Mouse (Mus musculus): ENCODE measurements around the gene Pon2.
"Not testable (repeated sequence)": the region's sequence is repeated elsewhere in the genome, so short reads cannot be mapped to it uniquely, and the experiment has no call there.

Gene Pon2

GRCm38 (mm10) chr6:5298092-5298554 lies at the start of gene Pon2:
TSS of gene Pon2 (minus strand) at chr6:5298455.
- peak; percentile 87 to 89 for DNase-seq

GRCm38 (mm10) chr6:5344255-5344654 lies 46.0 kb upstream of the Pon2 start:
- DNase-seq, result no peak

GRCm38 (mm10) chr6:5339283-5339682 lies 41.0 kb upstream of the Pon2 start:
- not testable (repeated sequence) for DNase-seq

- not testable (repeated sequence) for DNase-seq
These were observed 40.5 kb upstream of the Pon2 start for GRCm38 (mm10) chr6:5338781-5339180.

- DNase-seq, result not testable (repeated sequence)
These were observed 37.8 kb upstream of the Pon2 start for GRCm38 (mm10) chr6:5336016-5336415.

GRCm38 (mm10) chr6:5334021-5334420 lies 35.8 kb upstream of the Pon2 start:
- DNase-seq, result no peak

GRCm38 (mm10) chr6:5332560-5333150 lies 34.4 kb upstream of the Pon2 start:
- DNase-seq, result no peak

- DNase-seq, result no peak
These were observed 26.9 kb upstream of the Pon2 start for GRCm38 (mm10) chr6:5325122-5325521.

- not testable (repeated sequence) for DNase-seq
These were observed 25.8 kb upstream of the Pon2 start for GRCm38 (mm10) chr6:5324101-5324500.

- DNase-seq, result no peak
These were observed 18.4 kb upstream of the Pon2 start for GRCm38 (mm10) chr6:5316630-5317029.

GRCm38 (mm10) chr6:5315053-5315759 lies 17.0 kb upstream of the Pon2 start:
- DNase-seq, result no peak

- no peak for DNase-seq
These were observed 15.8 kb upstream of the Pon2 start for GRCm38 (mm10) chr6:5313951-5314590.

GRCm38 (mm10) chr6:5310491-5310890 lies 12.2 kb upstream of the Pon2 start:
- DNase-seq, result no peak

- DNase-seq, result no peak
These were observed 11.4 kb upstream of the Pon2 start for GRCm38 (mm10) chr6:5309595-5310197.

GRCm38 (mm10) chr6:5305926-5306325 lies 7.7 kb upstream of the Pon2 start:
- no peak for DNase-seq

- DNase-seq, result no peak
These were observed 6.7 kb upstream of the Pon2 start for GRCm38 (mm10) chr6:5304956-5305355.

GRCm38 (mm10) chr6:5300629-5301028 lies 2.4 kb upstream of the Pon2 start:
- no peak for DNase-seq

GRCm38 (mm10) chr6:5299561-5299960 lies 1.3 kb upstream of the Pon2 start:
- no peak for DNase-seq

- DNase-seq, result peak; percentile 46 to 47
These were observed 749 bp downstream of the Pon2 start for GRCm38 (mm10) chr6:5297321-5298091.

GRCm38 (mm10) chr6:5296067-5296466 lies 2.2 kb downstream of the Pon2 start:
- DNase-seq, result no peak

- DNase-seq, result no peak
These were observed 3.4 kb downstream of the Pon2 start for GRCm38 (mm10) chr6:5294659-5295449.

GRCm38 (mm10) chr6:5292841-5293240 lies 5.4 kb downstream of the Pon2 start:
- DNase-seq, result no peak
